Mouse (Mus musculus) liver, embryonic 16.5 days (tissue): ENCODE results near the gene Tbx10. TPM values are rescaled to one million over a fixed set of nuclear protein-coding genes. Genes with fewer than 3 reads are reported as not detected.

Experiments
- ATAC-seq: fragments of 200-750 bp; cut with Nextera tagmentation; 2 replicates; pipeline ENCODE4 v1.8.0; 2017; ENCODE audit warnings: low read depth, mild to moderate bottlenecking, moderate number of reproducible peaks, moderate library complexity
- H3K27ac ChIP-seq: fragments of 300-500 bp; sonication (generic); 2 replicates; pipeline ENCODE4 v1.5.1; 2014; ENCODE audit warnings: mild to moderate bottlenecking, low read length
- H3K27me3 ChIP-seq: fragments of 300-500 bp; sonication (generic); 2 replicates; pipeline ENCODE4 v1.6.1; 2014; ENCODE audit warnings: low read depth, low read length, mixed read lengths; ENCODE audit not compliant: control insufficient read depth, insufficient read depth
- H3K36me3 ChIP-seq: fragments of 300-500 bp; sonication (generic); 2 replicates; pipeline ENCODE4 v1.6.1; 2014; ENCODE audit warnings: mild to moderate bottlenecking; ENCODE audit not compliant: control insufficient read depth, insufficient read depth
- H3K4me1 ChIP-seq: fragments of 300-500 bp; sonication (generic); 2 replicates; pipeline ENCODE4 v1.6.1; 2014; ENCODE audit warnings: low read depth, low read length, mixed read lengths; ENCODE audit not compliant: control insufficient read depth
- H3K4me2 ChIP-seq: fragments of 300-500 bp; sonication (generic); 2 replicates; pipeline ENCODE4 v1.6.1; 2014; ENCODE audit warnings: low read depth, low read length, mixed read lengths
- H3K4me3 ChIP-seq: fragments of 300-500 bp; sonication (generic); 2 replicates; pipeline ENCODE4 v1.5.1; 2014; ENCODE audit warnings: low read depth, mild to moderate bottlenecking, low read length
- H3K9ac ChIP-seq: fragments of 300-500 bp; sonication (generic); 2 replicates; pipeline ENCODE4 v1.6.1; 2014; ENCODE audit warnings: low read depth, low read length
- H3K9me3 ChIP-seq: fragments of 300-500 bp; sonication (generic); replicated peaks from 2 replicates; pipeline ENCODE4 v1.6.1; 2016; ENCODE audit warnings: low read length; ENCODE audit not compliant: control insufficient read depth
- WGBS: fragments of 180-500 bp; shearing (Covaris S2); extraction: QIAGEN DNeasy Blood & Tissue Kit; methylation state at CpG from one replicate; pipeline ENCODE4 v1.1.7; 2014; ENCODE audit not compliant: insufficient replicate concordance; 5-methylcytosine and 5-hydroxymethylcytosine counted together
- polyA plus RNA-seq: library from polyadenylated mRNA; unstranded; fragments of >200 nt; fragmentation: Nextera tagmentation; extraction: Ambion mirVana; gene quantifications from 2 replicates; pipeline ENCODE4 v1.2.1, GENCODE M21; 2015

Tbx10 gene
- polyA plus RNA-seq, 1 experiment from 2014 or later: not detected

GRCm38 (mm10) chr19:4004331-4004730 lies 11.8 kb downstream of the Tbx10 start:
- Histone ChIP-seq H3K36me3 (peaks cover 27% of the 10 kb centered on the region), H3K4me2 (no peak overlapping the region), H3K9me3 (no peaks in the 10 kb centered on the region), H3K9ac (no peak overlapping the region), H3K4me1 (peaks cover 16% of the 10 kb centered on the region), H3K27ac (no peak overlapping the region), H3K4me3 (no peak overlapping the region), H3K27me3 (no peaks in the 10 kb centered on the region)
- WGBS: 77% methylated on average over 15 of the region's 15 CpGs
- no peak for ATAC-seq

- H3K27me3 ChIP-seq: no peaks in the 10 kb centered on the region
- no peak overlapping the region for H3K4me3 ChIP-seq
- H3K36me3 ChIP-seq: peaks cover 28% of the 10 kb centered on the region
- H3K9ac ChIP-seq: no peak overlapping the region
- H3K27ac ChIP-seq: no peak overlapping the region
- no peak overlapping the region for H3K4me2 ChIP-seq
- WGBS: 79% methylated on average over 9 of the region's 9 CpGs
- no peaks in the 10 kb centered on the region for H3K9me3 ChIP-seq
- ATAC-seq: no peak
- H3K4me1 ChIP-seq: peaks cover 10% of the 10 kb centered on the region
These were observed 12.5 kb downstream of the Tbx10 start for GRCm38 (mm10) chr19:4005091-4005490.

GRCm38 (mm10) chr19:4005971-4006370 lies 13.4 kb downstream of the Tbx10 start:
- WGBS: 81% methylated on average over 8 of the region's 8 CpGs
- peaks cover 29% of the 10 kb centered on the region for H3K36me3 ChIP-seq
- ATAC-seq: no peak

GRCm38 (mm10) chr19:4011086-4011485 lies 18.5 kb downstream of the Tbx10 start:
- Histone ChIP-seq H3K36me3 (peaks cover 26% of the 10 kb centered on the region), H3K27ac (no peak overlapping the region), H3K27me3 (no peaks in the 10 kb centered on the region), H3K9me3 (no peaks in the 10 kb centered on the region), H3K4me2 (no peak overlapping the region), H3K9ac (no peak overlapping the region), H3K4me3 (no peak overlapping the region), H3K4me1 (peaks cover 32% of the 10 kb centered on the region)
- 89% methylated on average over 5 of the region's 5 CpGs for WGBS
- ATAC-seq: no peak

More at GRCm38 (mm10) chr19:4005971-4006370, 13.4 kb downstream of the Tbx10 start:
- Histone ChIP-seq H3K27ac (no peak overlapping the region), H3K9me3 (no peaks in the 10 kb centered on the region), H3K27me3 (no peaks in the 10 kb centered on the region), H3K4me3 (no peak overlapping the region), H3K4me2 (no peak overlapping the region), H3K4me1 (peaks cover 8% of the 10 kb centered on the region), H3K9ac (no peak overlapping the region)

- H3K4me2 ChIP-seq: peak within 1 kb of the TSS; percentile 80
- peak within 1 kb of the TSS; percentile 84 for H3K9ac ChIP-seq
- ATAC-seq: peak; percentile 99
- H3K36me3 ChIP-seq: peaks cover 13% of the 10 kb centered on the region
- no peaks in the 10 kb centered on the region for H3K27me3 ChIP-seq
- H3K4me3 ChIP-seq: peak within 1 kb of the TSS; percentile 92
- no peaks in the 10 kb centered on the region for H3K9me3 ChIP-seq
- peaks cover 34% of the 10 kb centered on the region for H3K4me1 ChIP-seq
- peak within 1 kb of the TSS; percentile 80 for H3K27ac ChIP-seq
- WGBS: under 1% methylated on average over 45 of the region's 45 CpGs
These were observed 20.0 kb downstream of the Tbx10 start, which contains the start of gene Ndufv1 for GRCm38 (mm10) chr19:4012432-4013022. TSS of gene Ndufv1 (minus strand) at chr19:4012806.

- peaks cover 8% of the 10 kb centered on the region for H3K36me3 ChIP-seq
- no peaks in the 10 kb centered on the region for H3K9me3 ChIP-seq
- peak overlapping the region; percentile 78 for H3K27ac ChIP-seq
- peak overlapping the region; percentile 92 for H3K4me3 ChIP-seq
- peak overlapping the region; percentile 84 for H3K9ac ChIP-seq
- H3K27me3 ChIP-seq: no peaks in the 10 kb centered on the region
- peak; percentile 22 for ATAC-seq
- H3K4me2 ChIP-seq: peak overlapping the region; percentile 80
- peaks cover 34% of the 10 kb centered on the region for H3K4me1 ChIP-seq
- WGBS: 13% methylated on average over 9 of the region's 9 CpGs
These were observed 20.5 kb downstream of the Tbx10 start for GRCm38 (mm10) chr19:4013066-4013465.

- Histone ChIP-seq H3K4me1 (peaks cover 47% of the 10 kb centered on the region), H3K4me3 (no peak overlapping the region), H3K27me3 (no peaks in the 10 kb centered on the region), H3K4me2 (no peak overlapping the region), H3K9me3 (no peaks in the 10 kb centered on the region), H3K36me3 (peaks cover 2% of the 10 kb centered on the region; the same call in 1 of the 2 replicates), H3K9ac (no peak overlapping the region), H3K27ac (peak overlapping the region; percentile 71)
- no peak for ATAC-seq
These were observed 22.2 kb downstream of the Tbx10 start for GRCm38 (mm10) chr19:4014802-4015201.

- peak overlapping the region; percentile 71 for H3K27ac ChIP-seq
- no peaks in the 10 kb centered on the region; the same call in 1 of the 2 replicates for H3K36me3 ChIP-seq
- H3K4me3 ChIP-seq: no peak overlapping the region
- peak; percentile 10; the same call in 1 of the 2 replicates for ATAC-seq
- no peak overlapping the region for H3K4me2 ChIP-seq
- H3K4me1 ChIP-seq: peaks cover 47% of the 10 kb centered on the region
- no peaks in the 10 kb centered on the region for H3K27me3 ChIP-seq
- no peak overlapping the region for H3K9ac ChIP-seq
- no peaks in the 10 kb centered on the region for H3K9me3 ChIP-seq
- WGBS: 16% methylated on average over 5 of the region's 5 CpGs
These were observed 23.1 kb downstream of the Tbx10 start for GRCm38 (mm10) chr19:4015635-4016034.

GRCm38 (mm10) chr19:4017921-4018587 lies 25.5 kb downstream of the Tbx10 start:
- 68% methylated on average over 10 of the region's 10 CpGs for WGBS
- no peak overlapping the region for H3K4me3 ChIP-seq
- no peaks in the 10 kb centered on the region for H3K9me3 ChIP-seq
- H3K27ac ChIP-seq: no peak overlapping the region
- no peaks in the 10 kb centered on the region for H3K27me3 ChIP-seq
- H3K4me2 ChIP-seq: no peak overlapping the region
- peaks cover 31% of the 10 kb centered on the region for H3K4me1 ChIP-seq
- H3K9ac ChIP-seq: no peak overlapping the region
- H3K36me3 ChIP-seq: no peaks in the 10 kb centered on the region
- ATAC-seq: no peak
